Mouse (Mus musculus): ENCODE measurements around the gene Polr2e.

Gene Polr2e

GRCm38 (mm10) chr10:80039559-80039979 is at the start of gene Polr2e:
Gene Polr2e, minus strand, starts transcription at chr10:80039795.
- peak; percentile 98 for DNase-seq (ENCODE audit: low read depth, low spot score)

GRCm38 (mm10) chr10:80089146-80089545 is 49.6 kb upstream of the Polr2e start:
- no peak for DNase-seq (ENCODE audit: low read depth, low spot score)

DNA sequence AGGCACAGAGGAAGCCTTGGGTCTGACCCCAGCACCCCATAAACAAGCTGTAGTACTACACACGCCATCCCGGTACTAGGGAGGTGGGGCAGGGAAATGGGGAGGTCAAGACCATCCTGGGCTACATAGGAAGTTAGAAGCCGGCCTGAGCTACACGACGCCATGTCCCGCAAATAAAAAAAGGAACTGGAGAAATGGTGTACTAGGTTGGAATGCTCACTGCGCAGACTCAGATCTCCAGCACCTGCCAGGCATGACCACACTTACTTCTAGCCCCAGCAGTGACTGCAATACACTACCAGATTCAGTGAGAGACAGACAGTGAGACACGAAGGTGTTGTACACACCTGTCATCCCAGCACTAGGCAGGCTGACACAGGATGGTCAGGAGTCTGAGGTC is 47.9 kb upstream of the Polr2e start:
- no peak for DNase-seq (ENCODE audit: low read depth, low spot score)

- no peak for DNase-seq (ENCODE audit: low read depth, low spot score)
Observed at GRCm38 (mm10) chr10:80086847-80087246, 47.3 kb upstream of the Polr2e start.

DNA sequence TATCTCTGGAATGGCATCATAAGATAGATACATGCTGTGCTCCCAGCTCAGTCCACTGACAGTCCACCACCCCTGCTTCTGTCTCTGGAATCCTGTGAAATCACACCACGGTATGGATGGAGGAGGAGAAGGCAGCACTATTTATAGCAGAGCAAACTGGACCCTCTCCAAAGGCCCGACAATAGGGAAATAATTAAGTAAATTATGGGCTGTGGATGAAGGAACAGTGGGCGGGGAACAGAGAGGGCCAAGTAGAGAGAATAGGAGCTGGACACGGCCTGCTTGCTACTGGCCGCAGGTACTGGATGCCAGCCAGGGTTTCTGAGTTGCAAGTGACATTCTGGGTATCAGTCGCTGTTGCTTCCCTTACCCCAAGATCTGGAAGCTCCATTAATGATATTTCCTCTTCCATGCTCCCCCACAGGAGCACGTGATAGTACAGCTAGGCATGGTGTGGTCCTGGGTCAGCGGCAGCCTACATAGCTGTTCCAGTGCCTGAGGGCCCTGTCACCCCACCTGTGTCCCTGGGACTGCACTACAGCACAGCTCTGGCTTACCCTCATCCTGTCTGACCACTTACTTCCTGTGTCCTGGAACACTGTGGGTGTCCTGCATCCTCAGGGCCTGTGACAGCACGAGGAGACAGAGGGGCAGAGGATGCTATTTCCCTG is 45.4 kb upstream of the Polr2e start:
- no peak for DNase-seq (ENCODE audit: low read depth, low spot score)

DNA sequence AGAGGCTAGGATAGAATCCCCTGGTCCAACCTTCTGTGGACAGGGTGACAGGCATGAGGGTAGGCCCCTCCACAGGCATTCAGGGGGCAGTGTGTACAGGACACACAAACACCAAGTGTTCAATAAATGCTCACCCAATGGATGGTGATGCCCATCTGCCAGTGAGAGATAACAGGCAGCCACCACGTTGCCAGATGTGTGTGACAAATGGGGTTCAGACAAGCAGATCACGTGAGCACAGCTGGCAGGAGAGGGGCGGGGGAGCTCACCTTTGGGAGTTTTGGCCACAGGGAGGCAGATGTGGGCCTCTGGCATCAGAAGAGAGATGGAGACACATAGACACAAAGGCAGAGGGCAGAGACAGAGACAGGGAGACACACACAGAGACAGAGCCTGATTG is 41.5 kb upstream of the Polr2e start:
- no peak for DNase-seq (ENCODE audit: low read depth, low spot score)

GRCm38 (mm10) chr10:80080396-80081070 is 40.9 kb upstream of the Polr2e start:
- no peak for DNase-seq (ENCODE audit: low read depth, low spot score)

- no peak for DNase-seq (ENCODE audit: low read depth, low spot score)
Observed at GRCm38 (mm10) chr10:80078366-80078765, 38.8 kb upstream of the Polr2e start.

DNA sequence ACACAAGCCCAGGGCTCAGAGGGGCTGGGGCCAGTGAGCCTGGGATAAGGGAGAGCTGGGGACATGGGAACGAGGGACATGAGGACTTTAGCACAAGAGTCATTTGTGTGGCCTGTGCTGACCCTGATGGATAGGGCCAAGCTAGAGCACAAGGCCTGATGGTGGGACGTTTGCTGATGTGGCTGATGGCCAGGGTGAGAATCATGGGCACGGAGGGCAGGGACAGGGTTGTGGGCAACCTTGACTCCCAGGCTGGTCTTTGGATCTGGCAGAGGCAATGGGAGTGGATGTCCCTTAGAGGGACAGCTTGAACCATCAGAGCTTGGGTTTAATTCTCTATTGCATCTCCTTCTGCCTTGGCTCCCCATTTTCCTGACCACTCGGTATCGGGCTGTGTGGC is 37.7 kb upstream of the Polr2e start:
- DNase-seq (ENCODE audit: low read depth, low spot score): no peak

DNA sequence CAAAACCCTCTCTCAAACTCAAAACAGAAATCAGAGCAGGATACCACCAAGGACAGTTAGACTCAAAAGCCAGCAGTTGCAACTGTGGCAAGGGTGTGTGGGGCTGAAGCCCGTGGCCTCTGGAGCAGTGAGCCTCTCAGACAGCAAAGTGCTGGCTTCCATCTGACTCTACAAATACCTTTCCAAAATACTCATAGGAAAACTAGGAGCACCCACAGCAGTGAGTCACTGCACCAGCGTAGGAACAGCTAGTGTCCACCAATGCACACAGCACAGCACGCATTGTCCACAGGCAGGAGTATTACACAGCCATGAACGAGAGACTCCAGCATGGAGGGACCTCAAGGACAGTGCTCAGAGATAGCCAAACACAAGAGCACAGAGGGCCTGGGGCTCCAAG is 36.8 kb upstream of the Polr2e start:
- DNase-seq (ENCODE audit: low read depth, low spot score): no peak

DNA sequence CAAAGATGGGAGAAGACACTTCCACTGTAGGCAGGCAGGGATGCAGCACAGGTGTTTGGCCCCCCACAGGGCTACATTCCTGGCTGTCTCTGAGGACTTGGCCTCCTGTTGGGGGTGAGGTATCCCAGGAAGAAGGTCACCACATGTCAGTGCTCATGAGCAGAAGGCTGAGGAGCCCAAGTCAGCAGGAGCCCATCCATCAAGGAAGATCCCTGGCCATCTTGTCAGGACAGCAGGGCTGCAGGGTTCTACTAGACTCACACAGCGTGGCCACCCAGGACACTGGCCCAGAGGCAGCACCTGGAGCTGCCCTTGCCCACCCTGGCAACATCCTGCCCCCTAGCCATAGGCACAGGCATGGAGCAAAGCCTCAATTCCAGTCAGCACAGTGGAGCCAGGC is 36.3 kb upstream of the Polr2e start:
- DNase-seq (ENCODE audit: low read depth, low spot score): no peak

- no peak for DNase-seq (ENCODE audit: low read depth, low spot score)
Observed at GRCm38 (mm10) chr10:80074813-80075601, 35.4 kb upstream of the Polr2e start.

GRCm38 (mm10) chr10:80072623-80073489 is 33.3 kb upstream of the Polr2e start:
- no peak for DNase-seq (ENCODE audit: low read depth, low spot score)

DNA sequence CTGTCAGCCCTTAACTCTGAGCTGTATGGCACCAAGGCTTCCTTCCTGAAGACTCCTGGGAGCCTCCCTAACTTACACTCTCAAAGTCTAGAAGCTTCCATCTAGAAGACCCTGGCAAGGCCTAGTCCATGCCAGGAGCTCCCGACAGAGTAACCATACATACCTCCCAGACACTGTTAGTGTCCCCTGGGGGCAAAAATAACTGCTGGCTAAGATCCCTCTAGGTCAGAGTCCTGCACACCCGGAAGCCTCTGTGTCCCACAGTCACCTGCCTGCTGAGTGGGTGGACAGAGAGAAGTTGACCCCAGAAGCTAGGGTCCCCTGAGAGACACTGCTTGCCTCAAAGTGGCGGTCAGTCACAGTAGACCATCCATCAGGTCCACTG is 31.9 kb upstream of the Polr2e start:
- DNase-seq (ENCODE audit: low read depth, low spot score): no peak

GRCm38 (mm10) chr10:80070837-80071515 is 31.4 kb upstream of the Polr2e start:
- no peak for DNase-seq (ENCODE audit: low read depth, low spot score)

- DNase-seq (ENCODE audit: low read depth, low spot score): no peak
Observed at GRCm38 (mm10) chr10:80069948-80070450, 30.4 kb upstream of the Polr2e start.

DNA sequence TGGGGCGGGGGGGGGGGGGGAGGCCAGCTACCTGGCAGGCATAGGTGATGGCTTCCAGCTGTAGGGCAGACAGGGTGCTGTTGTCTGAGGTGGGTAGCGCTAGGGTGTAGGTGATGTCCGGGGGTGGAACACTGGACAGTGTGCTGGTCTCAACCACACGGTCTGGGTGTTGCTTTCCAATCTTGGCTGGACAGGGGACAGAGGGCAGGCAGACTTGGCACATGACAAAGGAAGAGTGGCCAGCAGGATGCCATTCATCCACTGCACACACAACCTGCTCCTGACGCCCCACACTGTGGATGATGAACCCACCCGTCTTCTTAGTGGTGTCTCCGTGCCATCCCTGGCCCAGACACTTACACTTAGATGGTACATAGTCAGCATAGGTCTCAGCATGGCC is 29.7 kb upstream of the Polr2e start:
- DNase-seq (ENCODE audit: low read depth, low spot score): no peak

- DNase-seq (ENCODE audit: low read depth, low spot score): no peak
Observed at GRCm38 (mm10) chr10:80063877-80064650, 24.5 kb upstream of the Polr2e start.

- DNase-seq (ENCODE audit: low read depth, low spot score): no peak
Observed at GRCm38 (mm10) chr10:80063104-80063503, 23.5 kb upstream of the Polr2e start.

GRCm38 (mm10) chr10:80057683-80058326 is 18.2 kb upstream of the Polr2e start:
- DNase-seq (ENCODE audit: low read depth, low spot score): no peak

Measured in retina, postnatal 7 days (tissue).